Comparison of ENCODE assay signal across 16 mouse cellular contexts in genomic region chr12:27356571-27356970, GRCm38 (mm10). TPM values are rescaled to one million over a fixed set of nuclear protein-coding genes. Genes with fewer than 3 reads are reported as not detected.
DNase-seq lines count a peak whose midpoint lies in the region; ATAC-seq lines count a peak whose summit lies in the region.
"Had no signal": no experiment of that assay in that cellular context is flagged by ENCODE, and none has a peak within 500 bp of the region (broad histone marks: within the 10 kb centered on the region; RNA-seq: fewer than 3 reads in every experiment).

No protein-coding gene starts in this region.

- no peaks in the 10 kb centered on the region for H3K36me3 ChIP-seq in heart, embryonic 13.5 days
- no peaks in the 10 kb centered on the region for H3K36me3 ChIP-seq in limb, embryonic 10.5 days
- H3K36me3 ChIP-seq: liver, embryonic 13.5 days had no signal

- H3K27ac ChIP-seq in heart, embryonic 13.5 days (replicated peaks): no peak overlapping the region
- H3K27ac ChIP-seq in limb, embryonic 10.5 days: 0 out of 2 replicates have a peak overlapping the region, but pooled peaks have one; percentile 68
- H3K27ac ChIP-seq: liver, embryonic 13.5 days had no signal

- WGBS in heart, embryonic 13.5 days: 64% methylated on average over 5 of the region's 5 CpGs
- WGBS in limb, embryonic 10.5 days: 85% methylated on average over 5 of the region's 5 CpGs

- H3K9me3 ChIP-seq in heart, embryonic 13.5 days: no peaks in the 10 kb centered on the region
- no peaks in the 10 kb centered on the region for H3K9me3 ChIP-seq in limb, embryonic 10.5 days (replicated peaks)
- H3K9me3 ChIP-seq: liver, embryonic 13.5 days had no signal

- no peak overlapping the region for H3K9ac ChIP-seq in heart, embryonic 13.5 days
- H3K9ac ChIP-seq: liver, embryonic 13.5 days had no signal

- no peak for ATAC-seq in heart, embryonic 13.5 days (ENCODE audit: extremely low read depth, insufficient number of reproducible peaks, low FRiP score, low TSS enrichment)
- ATAC-seq: Patski had no signal

- H3K4me3 ChIP-seq in heart, embryonic 13.5 days: no peak overlapping the region
- no peak overlapping the region for H3K4me3 ChIP-seq in limb, embryonic 10.5 days
- H3K4me3 ChIP-seq: erythroblast, embryonic 14.5 days; liver, embryonic 13.5 days; myocyte had no signal

- peak overlapping the region; percentile 41; the same call in 1 of the 2 replicates for H3K4me2 ChIP-seq in heart, embryonic 13.5 days
- H3K4me2 ChIP-seq: liver, embryonic 13.5 days had no signal

- peaks cover 26% of the 10 kb centered on the region for H3K4me1 ChIP-seq in heart, embryonic 13.5 days
- H3K4me1 ChIP-seq in limb, embryonic 10.5 days: peaks cover 11% of the 10 kb centered on the region
- H3K4me1 ChIP-seq: liver, embryonic 13.5 days had no signal

- H3K27me3 ChIP-seq in heart, embryonic 13.5 days (replicated peaks): no peaks in the 10 kb centered on the region; the same call in 1 of the 2 replicates
- no peaks in the 10 kb centered on the region for H3K27me3 ChIP-seq in limb, embryonic 10.5 days (ENCODE audit: low read depth, poor library complexity, severe bottlenecking)
- H3K27me3 ChIP-seq: liver, embryonic 13.5 days; Patski had no signal

- DNase-seq in heart, adult 8-10 months (ENCODE audit: low spot score): no peak
- DNase-seq in retina, postnatal 1 day: peak; percentile 34
- DNase-seq in retina, embryonic 14.5 days (ENCODE audit: low spot score): no peak
- no peak for DNase-seq in limb, embryonic 10.5 days (ENCODE audit: low spot score)
- no peak for DNase-seq in kidney, postnatal 25 days
- DNase-seq in gastrocnemius, postnatal 25 days: no peak
- no peak for DNase-seq in yolk sac, embryonic 10.5 days (ENCODE audit: low spot score)
- DNase-seq: layer of hippocampus, postnatal 36 days; liver, embryonic 13.5 days; spleen, adult 18-20 months; thymus, postnatal 25 days had no signal

RNA-seq across cellular contexts. Expression of gene Sox11, which starts 14.2 kb away (rescaled TPM):
- polyA plus RNA-seq in heart, embryonic 13.5 days (2015; fragmentation: Nextera tagmentation; extraction: Ambion mirVana): 19.2 and 20.8 TPM in 2 replicates
- under 1 TPM in 3 of 4 experiments, not detected in 1; 0.03 TPM for total RNA-seq in heart, adult 8-10 months (2022)
- polyA plus RNA-seq in limb, embryonic 10.5 days (2016; fragmentation: Nextera tagmentation; extraction: Ambion mirVana): 201 and 255 TPM in 2 replicates
- total RNA-seq in gastrocnemius, postnatal 25 days (2021): under 1 TPM; 0.28 to 0.35 TPM
- total RNA-seq: megakaryocyte progenitor cell, adult 5-6 weeks had no signal
- polyA plus RNA-seq: erythroblast, embryonic 14.5 days had no signal
